Mouse (Mus musculus): ENCODE measurements around the gene Hs3st4. TPM values are rescaled to one million over a fixed set of nuclear protein-coding genes. Genes with fewer than 3 reads are reported as not detected.

Gene Hs3st4
- polyA plus RNA-seq, 1 experiment, result 0.03 TPM

DNA sequence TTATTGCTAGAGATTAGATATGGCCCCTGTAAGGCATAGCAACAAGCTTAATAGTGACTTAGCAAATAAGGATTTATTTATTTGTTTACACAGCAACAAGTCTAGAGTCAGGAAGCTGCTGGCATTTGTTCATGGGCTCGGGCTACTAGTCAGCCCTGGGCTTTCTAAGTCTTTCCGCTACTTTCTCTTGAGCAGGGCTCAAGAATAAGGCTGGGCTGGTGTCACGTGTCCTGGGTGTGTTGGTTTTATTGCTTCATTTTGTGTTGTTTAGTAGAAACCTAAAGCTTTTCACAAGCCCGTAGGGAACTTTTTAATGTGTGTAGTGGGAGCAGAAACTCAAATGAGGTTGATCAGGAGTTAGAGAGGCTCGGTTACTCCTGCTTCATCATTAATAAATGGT lies 153.5 kb downstream of the Hs3st4 start:
- DNase-seq (ENCODE audit: low spot score), result no peak

DNA sequence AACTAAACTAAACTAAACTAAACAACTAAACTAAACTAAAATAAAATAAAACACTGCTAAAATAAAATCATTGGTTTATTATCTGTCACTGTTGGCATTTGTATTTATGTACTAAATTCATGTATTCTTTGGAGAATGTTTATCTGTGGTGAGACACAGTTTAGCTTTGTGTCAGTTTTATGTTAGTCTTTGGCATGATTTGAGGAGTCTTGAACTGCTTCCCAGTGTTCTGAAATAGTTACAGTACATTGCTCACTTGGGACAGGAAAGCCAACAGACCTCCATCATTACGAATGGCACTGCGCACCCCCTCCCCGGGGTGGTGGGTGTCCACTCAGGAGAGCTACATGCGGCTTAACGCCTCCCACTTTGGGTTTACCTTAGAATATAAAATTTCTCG lies 158.6 kb downstream of the Hs3st4 start:
- no peak for DNase-seq (ENCODE audit: low spot score)

GRCm38 (mm10) chr7:124150901-124151300 lies 168.2 kb downstream of the Hs3st4 start:
- no peak for DNase-seq (ENCODE audit: low spot score)

GRCm38 (mm10) chr7:124163301-124163700 lies 180.6 kb downstream of the Hs3st4 start:
- no peak for DNase-seq (ENCODE audit: low spot score)

DNA sequence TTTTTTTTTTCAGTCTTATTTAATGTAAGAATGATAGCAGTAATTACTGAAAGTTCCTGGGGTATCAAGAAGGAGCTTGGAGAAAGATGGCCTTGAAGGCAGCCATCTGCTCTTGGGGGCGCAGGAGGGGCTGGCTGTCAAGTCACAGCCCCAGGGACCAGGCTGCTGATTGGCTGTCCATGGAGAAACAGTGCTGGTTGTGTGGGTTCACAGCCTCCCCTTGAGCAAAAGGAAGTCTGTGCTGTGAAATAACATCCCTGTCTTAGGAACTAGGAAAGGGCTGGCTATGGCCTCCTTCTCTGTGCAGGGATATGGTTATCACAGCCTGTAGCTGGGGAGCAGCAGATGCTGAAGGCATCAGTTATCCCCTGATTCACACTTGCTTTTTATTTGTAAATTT lies 183.6 kb downstream of the Hs3st4 start:
- DNase-seq (ENCODE audit: low spot score), result no peak

DNA sequence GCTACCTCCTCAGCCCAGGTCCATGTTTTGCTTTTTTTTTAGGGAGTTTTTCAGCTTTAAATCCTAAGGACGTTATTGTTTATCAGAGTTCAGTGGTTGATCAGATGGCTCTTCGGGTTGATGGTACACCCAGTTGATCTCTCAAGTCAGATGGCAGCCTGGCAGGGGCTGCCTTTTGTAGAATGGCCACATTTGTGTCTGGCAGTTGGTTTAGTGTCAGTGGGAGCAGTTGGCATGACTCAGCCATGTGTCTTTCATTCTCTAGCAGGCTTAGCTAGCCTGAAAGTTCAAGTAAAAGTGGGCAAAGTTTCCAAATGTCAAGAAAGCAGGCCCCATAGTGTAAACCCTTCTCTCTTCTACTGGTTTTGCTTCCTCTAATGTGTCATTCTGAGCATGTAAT lies 186.1 kb downstream of the Hs3st4 start:
- no peak for DNase-seq (ENCODE audit: low spot score)

GRCm38 (mm10) chr7:124170001-124170400 lies 187.3 kb downstream of the Hs3st4 start:
- DNase-seq (ENCODE audit: low spot score), result no peak

GRCm38 (mm10) chr7:124171992-124172391 lies 189.3 kb downstream of the Hs3st4 start:
- no peak for DNase-seq (ENCODE audit: low spot score)

DNA sequence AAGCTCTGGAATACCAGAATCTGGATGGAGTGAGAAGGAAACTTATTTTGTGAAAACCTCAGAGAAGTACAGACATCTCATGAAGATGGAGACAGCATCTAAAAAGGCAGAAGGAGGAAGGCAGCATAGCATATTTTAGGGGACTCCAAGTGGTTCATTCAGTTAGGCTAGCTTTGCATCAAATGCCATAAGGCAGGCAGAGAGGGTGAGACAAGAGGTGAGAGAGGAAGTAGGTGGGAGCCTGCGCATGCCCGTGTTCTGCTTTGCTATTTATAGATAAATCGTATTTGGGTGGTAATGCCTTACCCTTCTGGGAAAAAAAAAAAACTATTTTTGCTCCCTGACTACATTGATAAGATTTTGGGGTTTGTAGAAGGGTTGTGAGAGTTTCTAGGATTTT lies 198.3 kb downstream of the Hs3st4 start:
- DNase-seq (ENCODE audit: low spot score), result no peak

DNA sequence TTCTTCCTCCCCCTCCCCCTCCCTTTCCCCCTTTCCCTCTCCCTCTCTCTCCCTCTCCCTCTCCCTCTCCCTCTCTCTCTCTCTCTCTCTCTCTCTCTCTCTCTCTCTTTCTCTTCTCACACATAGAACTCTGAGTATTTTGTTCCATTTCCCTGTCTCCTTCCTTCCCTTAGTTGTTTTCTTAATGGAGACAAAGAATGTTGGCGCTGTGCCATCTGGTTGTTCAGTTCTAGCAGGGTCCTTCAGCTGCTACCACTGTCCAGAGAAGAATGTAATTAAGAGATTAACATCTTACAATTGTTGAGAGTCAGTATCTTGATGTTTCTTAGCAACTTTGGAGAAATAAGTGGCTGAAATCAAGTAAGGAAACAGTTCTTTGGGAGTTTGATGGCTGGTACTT lies 202.0 kb downstream of the Hs3st4 start:
- DNase-seq (ENCODE audit: low spot score), result no peak

DNA sequence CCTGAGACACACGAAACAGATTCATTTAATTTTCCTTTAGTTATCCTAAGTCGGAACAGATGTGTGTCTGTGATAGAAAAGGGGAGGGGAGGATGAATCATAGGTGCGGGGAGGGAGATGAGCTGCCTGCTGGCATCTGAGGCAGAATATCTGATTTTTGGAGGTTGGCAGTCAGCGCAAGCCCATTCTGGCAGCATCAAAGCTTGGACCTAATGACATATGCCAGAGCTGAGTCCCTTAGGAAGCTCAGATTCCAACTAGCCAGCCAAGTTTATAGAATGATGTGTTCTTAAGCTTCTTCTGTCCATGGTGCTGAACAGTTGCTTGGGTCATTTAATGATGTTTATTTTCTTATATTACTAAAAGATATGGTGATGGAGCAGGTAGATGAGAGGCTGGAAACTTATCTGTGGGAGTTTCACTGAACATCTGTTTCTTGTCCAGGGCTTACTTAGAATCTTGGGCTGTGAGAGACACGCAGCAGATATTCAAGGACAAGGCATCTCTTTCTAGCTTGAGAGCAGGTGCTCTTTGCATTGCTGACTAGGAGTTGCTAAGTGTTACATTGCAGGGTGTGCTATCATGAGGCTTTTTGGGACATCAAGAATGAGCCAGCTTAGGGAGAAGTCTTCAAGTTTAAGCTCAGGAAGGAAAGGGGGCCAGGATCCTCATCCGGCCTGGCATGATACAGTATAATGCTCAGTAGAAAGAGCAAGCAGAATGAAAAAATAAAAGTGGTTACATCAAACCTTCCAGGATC lies 216.3 kb downstream of the Hs3st4 start:
- DNase-seq (ENCODE audit: low spot score), result no peak

DNA sequence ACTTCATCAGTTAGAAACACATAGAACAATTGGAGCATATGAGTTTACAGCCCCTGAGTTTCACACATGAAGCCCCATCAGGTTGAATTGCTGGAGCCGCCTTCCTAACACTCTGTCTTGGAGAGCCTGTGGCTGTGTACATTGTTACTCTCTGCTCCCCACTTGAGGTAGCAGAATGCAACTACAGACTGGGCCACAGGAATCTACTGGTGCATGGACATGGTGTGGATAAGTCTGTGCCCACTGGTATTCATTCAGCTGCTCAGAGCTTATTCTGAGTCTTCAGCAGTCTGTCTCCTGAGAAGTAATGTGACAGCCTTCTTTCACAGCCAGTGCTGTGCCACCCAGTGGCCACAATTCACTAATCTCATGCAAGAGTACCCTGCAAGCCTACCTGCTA lies 234.3 kb downstream of the Hs3st4 start:
- DNase-seq (ENCODE audit: low spot score), result no peak

DNA sequence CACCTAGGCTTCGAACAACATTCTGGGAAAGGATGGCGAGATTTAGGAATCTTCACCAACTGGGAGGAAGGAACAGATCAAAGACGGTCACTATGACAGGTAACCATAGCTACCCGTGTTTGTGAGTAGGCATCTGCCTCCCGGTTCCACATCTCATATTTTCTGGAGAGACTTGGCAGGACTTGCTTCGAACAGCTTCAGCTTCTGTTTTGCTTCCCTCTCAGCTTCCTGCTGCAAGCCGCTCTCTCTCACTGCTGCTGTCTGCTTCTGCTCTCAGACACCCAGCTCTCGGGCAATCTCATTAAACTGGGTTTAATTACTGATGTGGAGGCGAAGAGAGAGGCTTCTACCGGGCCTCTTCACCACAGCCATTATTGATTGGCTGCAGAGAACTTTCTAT lies 237.9 kb downstream of the Hs3st4 start:
- no peak for DNase-seq (ENCODE audit: low spot score)

- DNase-seq (ENCODE audit: low spot score), result no peak
These were observed 255.4 kb downstream of the Hs3st4 start for GRCm38 (mm10) chr7:124237896-124238670.

DNA sequence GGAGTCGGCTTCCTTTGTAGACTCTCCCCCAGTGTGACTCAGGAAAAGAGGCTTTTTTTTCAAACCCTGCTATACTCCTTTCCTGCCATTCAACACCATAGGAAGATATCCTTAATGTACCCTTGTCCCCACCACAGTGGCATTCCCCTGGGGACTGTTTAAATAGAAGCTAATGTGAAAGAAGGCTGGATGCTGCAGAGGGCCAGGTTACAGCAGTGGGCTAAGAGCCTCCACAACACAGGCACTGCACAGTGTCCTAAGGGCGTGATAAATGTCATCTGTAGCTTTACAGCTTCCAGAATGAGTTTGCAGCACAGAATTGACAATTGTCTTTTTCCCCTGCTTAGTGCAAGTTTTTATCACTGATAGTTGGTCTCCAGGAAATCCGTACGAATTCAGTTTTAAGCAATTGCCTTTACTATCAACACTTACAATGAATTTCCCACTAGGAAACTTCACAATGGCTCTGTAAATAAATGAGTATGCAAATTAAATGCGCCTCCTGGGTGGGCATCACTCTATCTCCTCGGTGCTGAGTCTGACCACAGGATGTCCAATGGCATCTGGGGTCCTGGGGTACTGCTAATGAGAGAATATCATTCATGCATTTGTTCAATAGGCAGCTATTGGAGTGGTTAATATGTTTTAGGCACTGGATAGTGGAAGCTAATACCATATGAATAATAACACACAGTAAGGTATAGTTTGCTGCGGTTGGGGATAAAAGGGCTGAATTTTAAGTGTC lies 257.4 kb downstream of the Hs3st4 start:
- DNase-seq (ENCODE audit: low spot score), result no peak

DNA sequence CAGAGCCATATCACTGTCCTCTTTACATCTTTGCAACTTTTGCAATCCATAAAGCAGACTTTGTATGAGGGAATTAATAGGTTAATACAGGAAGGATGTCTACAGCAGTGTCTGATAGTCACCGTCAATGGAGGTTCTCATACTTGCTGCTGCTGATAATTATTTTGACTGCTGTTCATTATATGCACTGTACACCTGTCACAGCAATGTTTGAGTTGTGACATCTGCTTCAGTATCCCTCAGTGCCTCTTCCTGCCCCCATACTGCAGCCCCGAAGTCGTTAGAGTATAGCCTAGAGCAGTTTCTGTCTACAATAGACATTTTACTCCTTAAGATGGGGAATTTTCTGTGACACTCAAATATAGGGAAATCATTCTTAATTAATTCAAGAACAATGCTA lies 267.2 kb downstream of the Hs3st4 start:
- no peak for DNase-seq (ENCODE audit: low spot score)

- no peak for DNase-seq (ENCODE audit: low spot score)
These were observed 267.9 kb downstream of the Hs3st4 start for GRCm38 (mm10) chr7:124250566-124250965.

DNA sequence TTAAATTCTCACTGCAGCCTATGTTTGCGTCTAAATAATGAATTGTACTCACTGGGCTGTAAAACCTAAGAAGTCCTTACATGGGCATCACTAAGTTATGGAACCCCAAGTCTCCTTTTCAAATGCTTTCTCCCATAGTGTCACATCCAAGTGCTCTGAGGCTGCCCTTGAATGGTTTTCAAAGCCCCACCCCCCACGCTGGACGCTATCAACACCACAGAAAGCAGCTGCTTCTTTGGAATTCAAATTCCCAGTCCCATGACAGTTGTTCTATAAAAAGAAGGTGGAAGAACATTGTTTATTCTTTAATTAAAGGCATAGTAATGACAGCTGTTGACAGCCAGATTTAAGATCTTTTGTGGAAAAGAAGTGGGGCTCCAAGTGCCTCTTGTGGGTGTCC lies 275.8 kb downstream of the Hs3st4 start:
- no peak for DNase-seq (ENCODE audit: low spot score)

DNA sequence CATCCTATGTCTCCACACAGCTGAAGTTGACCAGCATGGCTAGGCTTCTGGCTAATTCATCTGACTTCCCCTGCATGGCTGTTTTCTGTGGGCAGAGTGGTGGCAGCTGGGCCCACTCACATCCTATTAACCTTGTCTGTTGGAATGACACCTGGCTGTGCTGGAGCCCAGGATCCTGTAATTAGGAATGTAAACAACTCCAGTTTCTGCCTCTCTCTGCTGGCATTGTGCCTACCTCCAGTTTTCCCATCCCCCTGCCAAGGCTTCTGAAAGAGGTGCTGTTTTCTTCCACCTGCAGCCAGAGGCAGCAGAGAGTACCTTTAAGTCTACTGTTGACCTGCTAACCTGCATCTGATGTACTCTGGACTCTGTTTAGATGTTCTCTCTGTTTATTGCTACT lies 288.1 kb downstream of the Hs3st4 start:
- DNase-seq (ENCODE audit: low spot score), result no peak

DNA sequence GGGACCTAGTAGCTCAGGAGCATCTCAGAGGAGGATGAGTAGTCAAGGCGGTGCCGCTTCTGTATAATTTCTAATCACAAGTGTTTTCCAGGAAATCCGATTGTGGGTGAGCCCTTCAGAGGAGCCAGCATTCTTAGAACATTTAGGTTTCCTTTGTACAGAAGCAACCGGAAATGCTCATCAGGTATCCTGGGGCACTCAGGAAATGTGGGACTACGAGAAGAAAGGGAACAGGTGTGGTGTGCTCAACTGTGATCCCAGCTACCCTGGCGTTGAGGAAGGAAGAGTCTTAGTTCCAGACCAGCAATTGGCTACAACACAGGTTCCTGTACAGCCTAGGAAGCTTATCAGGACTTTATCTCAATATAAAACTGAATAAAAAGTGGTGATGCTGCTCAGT lies 307.2 kb downstream of the Hs3st4 start:
- no peak for DNase-seq (ENCODE audit: low spot score)

- no peak for DNase-seq (ENCODE audit: low spot score)
These were observed 336.8 kb downstream of the Hs3st4 start for GRCm38 (mm10) chr7:124319451-124319850.

GRCm38 (mm10) chr7:124335635-124336034 lies 353.0 kb downstream of the Hs3st4 start:
- DNase-seq (ENCODE audit: low spot score), result no peak

GRCm38 (mm10) chr7:124341510-124341909 lies 358.8 kb downstream of the Hs3st4 start:
- no peak for DNase-seq (ENCODE audit: low spot score)
